Mouse (Mus musculus) olfactory bulb, adult 2 months (tissue): ENCODE measurements around the gene Ror2. TPM values are rescaled to one million over a fixed set of nuclear protein-coding genes. Genes with fewer than 3 reads are reported as not detected.

Source experiments
- H3K27ac ChIP-seq: fragments of 200-500 bp; 2 replicates; pipeline ENCODE4 v1.5.1; 2012; ENCODE audit warnings: low read depth, low read length; ENCODE audit not compliant: insufficient read depth
- H3K4me1 ChIP-seq: fragments of 200-500 bp; 2 replicates; pipeline ENCODE4 v1.6.1; 2012; ENCODE audit warnings: low read length; ENCODE audit not compliant: control insufficient read depth, insufficient read depth
- H3K4me3 ChIP-seq: fragments of 200-500 bp; 2 replicates; pipeline ENCODE4 v1.5.1; 2012; ENCODE audit warnings: mild to moderate bottlenecking, low read depth, low read length, moderate library complexity; ENCODE audit not compliant: insufficient read depth
- CTCF ChIP-seq: fragments of 200-500 bp; IDR thresholded peaks from 2 replicates; pipeline ENCODE4 v1.5.1; 2012; ENCODE audit warnings: low read depth, mild to moderate bottlenecking, low read length, moderate library complexity; ENCODE audit not compliant: insufficient read depth
- POLR2A ChIP-seq: fragments of 200-500 bp; IDR thresholded peaks from 2 replicates; pipeline ENCODE4 v1.6.1; 2012; ENCODE audit warnings: mild to moderate bottlenecking, low read depth, low read length, moderate library complexity; ENCODE audit not compliant: insufficient read depth
- WGBS: fragments of 180-500 bp; shearing (Covaris S2); methylation state at CpG from one replicate; pipeline ENCODE4 v1.1.7; 2018; 5-methylcytosine and 5-hydroxymethylcytosine counted together
- polyA plus RNA-seq: library from polyadenylated mRNA; stranded (reverse); fragments of >200 nt; gene quantifications from 2 replicates; pipeline ENCODE4 v1.2.4, GENCODE M21; 2012; ENCODE audit warnings: low replicate concordance; ENCODE audit not compliant: missing spikeins, insufficient read depth, insufficient read length

Gene Ror2
- polyA plus RNA-seq, 1 experiment = not detected

DNA sequence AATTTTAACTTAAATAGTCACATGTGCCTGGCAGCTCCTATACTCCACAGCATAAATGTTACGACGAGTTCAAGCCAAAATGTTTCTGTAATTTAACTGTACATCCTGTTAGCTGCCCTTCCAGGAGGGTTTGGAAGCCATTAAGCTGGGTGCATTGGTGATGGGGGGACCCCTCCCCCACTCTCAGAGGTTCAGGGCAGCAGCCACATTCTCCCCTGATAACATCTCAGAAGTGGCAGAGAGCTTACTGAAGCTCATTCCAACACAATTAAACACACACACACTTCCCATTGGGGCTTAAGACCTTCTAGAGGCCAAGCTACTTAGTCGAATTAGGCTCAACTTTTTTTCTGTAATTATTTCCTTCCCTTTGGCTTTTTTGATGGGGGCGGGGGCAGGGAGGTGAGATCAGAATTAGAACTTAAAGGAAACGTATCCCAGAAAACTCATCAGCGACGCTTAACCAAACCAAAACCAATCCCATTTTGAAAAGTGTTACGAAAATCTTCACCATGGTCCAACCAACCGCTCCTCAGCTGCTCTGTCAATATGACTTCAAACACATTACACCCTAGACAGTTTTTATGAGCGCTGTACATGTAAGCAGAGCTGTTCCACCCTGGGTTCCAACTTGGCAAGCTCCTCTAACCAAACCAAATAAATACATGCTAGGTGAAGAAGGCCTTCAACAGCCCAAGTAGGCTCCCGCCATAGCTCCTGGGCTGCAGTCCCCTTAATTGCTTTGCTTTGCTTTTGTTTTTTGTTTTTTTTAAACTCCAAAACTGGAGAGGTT is 4.1 kb downstream of the Ror2 start:
- H3K4me3 ChIP-seq = no peak overlapping the region
- H3K27ac ChIP-seq = no peak overlapping the region
- no peak for TF ChIP-seq CTCF
- TF ChIP-seq POLR2A = no peak
- 86% methylated on average over 11 of the region's 11 CpGs for WGBS
- peaks cover 9% of the 10 kb centered on the region; the same call in 1 of the 2 replicates for H3K4me1 ChIP-seq

DNA sequence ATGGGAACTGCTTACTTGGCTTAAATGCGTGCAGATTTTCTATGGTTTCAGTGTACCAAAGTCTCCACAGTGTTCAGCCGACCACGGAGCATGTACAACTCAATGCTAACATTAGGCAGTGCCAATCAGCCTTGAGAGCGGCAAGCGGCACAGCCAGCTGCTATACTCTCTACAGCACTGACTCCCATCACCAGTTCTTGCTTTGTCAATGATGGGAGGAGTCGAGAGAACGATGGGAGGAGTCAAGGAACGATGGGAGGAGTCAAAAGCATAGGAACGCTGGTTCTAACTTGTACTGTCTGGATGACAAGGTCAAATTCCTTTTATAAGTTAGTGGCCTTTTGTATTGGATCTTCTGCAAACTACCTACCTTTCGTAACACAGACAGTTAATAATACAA is 7.0 kb downstream of the Ror2 start:
- Histone ChIP-seq H3K27ac (no peak overlapping the region), H3K4me1 (peaks cover 12% of the 10 kb centered on the region; the same call in 1 of the 2 replicates), H3K4me3 (no peak overlapping the region)
- TF ChIP-seq POLR2A (no peak), CTCF (no peak)
- 76% methylated on average over 10 of the region's 10 CpGs for WGBS

DNA sequence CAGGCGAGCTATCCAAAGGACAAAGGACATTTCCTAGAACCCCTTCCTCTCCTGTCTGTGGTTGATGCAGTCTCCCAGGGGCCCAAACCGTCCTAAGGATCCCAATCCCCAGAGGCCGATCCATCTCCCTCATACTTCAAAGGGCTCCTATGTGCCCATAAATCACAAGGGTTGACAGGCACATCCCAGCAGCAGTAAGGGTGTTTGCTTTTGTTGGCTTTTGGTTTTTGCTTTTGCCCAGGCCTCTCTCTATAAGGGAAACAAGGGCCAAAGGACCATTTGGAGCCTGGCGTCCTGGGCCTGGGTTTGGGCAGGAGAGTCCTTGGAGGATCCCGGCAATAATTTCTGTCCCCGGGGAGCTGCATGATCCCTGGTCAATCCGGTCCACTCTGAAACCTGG is 9.5 kb downstream of the Ror2 start:
- no peak for TF ChIP-seq POLR2A
- no peak for TF ChIP-seq CTCF
- peaks cover 12% of the 10 kb centered on the region; the same call in 1 of the 2 replicates for H3K4me1 ChIP-seq
- H3K4me3 ChIP-seq = no peak overlapping the region
- H3K27ac ChIP-seq = no peak overlapping the region
- WGBS = 91% methylated on average over 7 of the region's 7 CpGs

DNA sequence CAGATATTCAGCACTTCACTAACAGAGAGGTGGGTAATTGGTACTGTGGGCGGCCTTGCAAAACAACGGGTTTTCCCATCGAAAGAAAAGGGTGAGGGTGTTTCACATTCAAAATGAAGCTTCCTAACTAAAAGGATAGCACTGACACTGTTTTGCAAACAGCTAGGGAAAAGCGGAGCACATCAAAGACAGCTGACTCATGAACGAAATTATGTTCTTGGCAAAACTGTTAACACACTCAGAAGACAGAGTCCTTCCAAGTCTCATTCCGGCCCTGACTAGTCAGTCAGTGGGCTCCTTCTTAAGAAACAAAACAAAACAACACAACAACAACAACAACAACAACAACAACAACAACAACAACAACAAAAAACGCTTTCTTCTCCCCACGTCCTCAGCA is 10.1 kb downstream of the Ror2 start:
- Histone ChIP-seq H3K27ac (0 out of 2 replicates have a peak overlapping the region, but pooled peaks have one; percentile 48), H3K4me1 (peaks cover 12% of the 10 kb centered on the region; the same call in 1 of the 2 replicates), H3K4me3 (no peak overlapping the region)
- WGBS = 26% methylated on average over 8 of the region's 8 CpGs
- no peak for TF ChIP-seq POLR2A
- no peak for TF ChIP-seq CTCF

DNA sequence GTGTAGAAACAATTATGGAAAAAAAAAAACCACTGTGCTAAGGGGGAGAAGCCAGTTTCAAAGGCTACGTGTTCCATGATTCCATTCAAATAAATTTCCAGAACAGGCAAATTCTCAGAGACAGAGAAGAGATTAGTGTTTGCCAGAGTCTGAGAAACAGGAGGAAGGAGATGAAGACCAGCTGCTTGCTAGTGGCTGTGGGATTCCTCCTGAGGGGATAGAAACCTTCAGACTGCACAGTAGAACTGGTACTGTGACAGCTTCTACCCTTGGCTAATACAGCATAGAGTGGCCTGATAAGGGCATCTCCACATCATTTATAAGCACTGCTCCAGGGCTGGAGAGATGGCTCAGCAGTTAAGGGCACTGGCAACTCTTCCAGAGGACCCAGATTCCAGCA is 11.2 kb downstream of the Ror2 start:
- WGBS = 85% methylated on average over 1 of the region's 1 CpGs
- TF ChIP-seq CTCF (no peak), POLR2A (no peak)
- Histone ChIP-seq H3K4me3 (no peak overlapping the region), H3K4me1 (peaks cover 12% of the 10 kb centered on the region; the same call in 1 of the 2 replicates), H3K27ac (no peak overlapping the region)

DNA sequence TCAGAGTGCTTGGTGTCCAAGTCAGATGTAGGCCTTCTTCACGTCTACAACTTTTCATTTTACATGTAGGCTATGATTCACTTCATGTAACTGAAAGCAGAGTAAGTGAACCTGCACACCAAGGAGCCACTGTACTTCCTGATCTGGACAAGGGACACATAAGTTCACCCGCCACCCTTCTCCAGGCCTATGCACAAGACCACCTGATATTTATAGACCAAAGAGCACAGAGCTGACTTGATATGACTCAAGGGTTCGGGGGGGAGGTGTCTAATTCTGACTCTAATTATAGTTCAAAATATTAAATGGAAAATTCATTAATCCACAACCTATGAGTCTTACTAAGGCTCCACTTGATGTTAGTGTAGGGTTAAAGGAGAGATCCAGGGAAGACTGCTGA is 14.3 kb downstream of the Ror2 start:
- 95% methylated on average over 3 of the region's 3 CpGs for WGBS
- Histone ChIP-seq H3K4me1 (peaks cover 7% of the 10 kb centered on the region; the same call in 1 of the 2 replicates), H3K27ac (no peak overlapping the region), H3K4me3 (no peak overlapping the region)
- TF ChIP-seq POLR2A = no peak
- TF ChIP-seq CTCF = no peak

DNA sequence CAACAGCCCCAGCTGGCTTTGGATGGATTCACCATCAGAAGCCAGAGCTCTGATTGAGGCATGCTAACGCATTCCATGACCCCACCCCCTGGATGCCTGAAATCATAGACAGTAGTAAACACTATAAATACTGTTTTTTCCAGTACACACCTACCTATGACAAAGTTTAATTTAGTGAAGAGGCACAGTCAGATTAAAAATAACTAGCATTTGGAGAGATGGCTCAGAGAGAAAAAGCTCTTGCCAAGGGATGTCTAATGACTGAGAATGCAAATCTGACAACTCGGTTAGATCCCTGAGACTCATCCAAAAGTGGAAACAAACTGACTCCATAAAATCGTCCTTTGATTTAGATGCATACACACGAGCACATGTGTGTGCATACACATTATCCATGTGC is 15.4 kb downstream of the Ror2 start:
- Histone ChIP-seq H3K27ac (no peak overlapping the region), H3K4me3 (no peak overlapping the region), H3K4me1 (no peaks in the 10 kb centered on the region; the same call in 1 of the 2 replicates)
- 66% methylated on average over 4 of the region's 4 CpGs for WGBS
- TF ChIP-seq POLR2A = no peak
- TF ChIP-seq CTCF = no peak

DNA sequence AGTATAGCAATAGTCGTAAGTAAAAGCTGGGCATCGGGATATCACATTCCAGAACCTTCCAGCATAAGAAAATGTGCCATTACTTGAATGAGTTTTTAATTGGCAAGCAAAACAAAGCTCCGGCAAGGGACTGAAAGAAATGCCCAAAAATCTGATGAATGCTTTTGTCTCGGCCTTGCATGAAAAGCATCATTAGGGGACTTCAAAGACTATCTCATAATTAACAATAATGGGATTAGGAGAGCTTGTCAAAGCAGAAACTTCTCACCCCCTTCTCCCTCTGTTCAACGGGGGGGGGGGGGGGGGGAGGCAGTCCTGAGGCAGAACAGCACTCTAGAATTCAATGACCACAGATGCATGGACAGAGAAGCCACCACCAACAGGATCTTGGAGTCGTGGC is 17.4 kb downstream of the Ror2 start:
- no peak overlapping the region for H3K27ac ChIP-seq
- TF ChIP-seq POLR2A (no peak), CTCF (no peak)
- WGBS = 46% methylated on average over 6 of the region's 6 CpGs
- H3K4me3 ChIP-seq = no peak overlapping the region
- no peaks in the 10 kb centered on the region for H3K4me1 ChIP-seq

DNA sequence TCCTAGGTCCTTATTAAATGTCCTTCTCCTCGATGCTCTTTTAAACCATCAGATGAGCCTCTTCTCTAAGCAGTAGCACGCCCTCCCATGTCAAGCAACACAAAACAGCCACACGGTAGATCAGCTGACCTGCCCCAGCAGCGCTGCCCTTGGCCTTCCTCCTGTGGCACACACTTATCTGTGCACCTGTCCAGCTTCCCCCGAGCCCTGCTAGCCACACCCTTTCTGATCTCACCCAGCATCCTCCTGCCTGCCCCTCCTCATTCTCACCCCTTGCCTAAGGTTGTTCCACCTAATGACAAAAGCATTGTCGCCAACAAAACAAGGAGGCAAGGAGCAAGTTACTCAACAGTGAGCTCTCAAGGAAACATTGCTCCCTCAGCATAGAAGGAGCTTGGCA is 18.1 kb downstream of the Ror2 start:
- TF ChIP-seq CTCF (no peak), POLR2A (no peak)
- Histone ChIP-seq H3K4me1 (no peaks in the 10 kb centered on the region), H3K4me3 (no peak overlapping the region), H3K27ac (no peak overlapping the region)
- WGBS = 72% methylated on average over 6 of the region's 6 CpGs
